Mouse (Mus musculus) cerebellum, postnatal 10 days (tissue): ENCODE data around the gene Elp5.

ENCODE experiments used
- DNase-seq, 2 experiments: peaks; one replicate each; pipeline ENCODE4 v3.0.0; 2021; ENCODE audit warnings: mixed read lengths in 2 of 2

Elp5 gene

GRCm38 (mm10) chr11:70014880-70015558 lies 32.7 kb upstream of the Elp5 start, which contains the start of gene Acadvl:
Acadvl (minus strand) TSS chr11:70015411.
- peak; percentile 93 to 95 for DNase-seq

GRCm38 (mm10) chr11:70014051-70014450 lies 31.7 kb upstream of the Elp5 start:
- no peak for DNase-seq

- DNase-seq: no peak
Measured at GRCm38 (mm10) chr11:70013408-70013807, 31.1 kb upstream of the Elp5 start.

- DNase-seq: no peak
Measured at GRCm38 (mm10) chr11:70012931-70013330, 30.6 kb upstream of the Elp5 start.

- DNase-seq: no peak
Measured at GRCm38 (mm10) chr11:70010961-70011360, 28.6 kb upstream of the Elp5 start.

GRCm38 (mm10) chr11:70010548-70010947 lies 28.2 kb upstream of the Elp5 start:
- no peak for DNase-seq

GRCm38 (mm10) chr11:70010033-70010432 lies 27.7 kb upstream of the Elp5 start:
- DNase-seq: no peak

- peak; percentile 33 to 39 for DNase-seq
Measured at GRCm38 (mm10) chr11:70005521-70005920, 23.2 kb upstream of the Elp5 start.

GRCm38 (mm10) chr11:70002471-70002870 lies 20.2 kb upstream of the Elp5 start:
- no peak for DNase-seq

GRCm38 (mm10) chr11:70001865-70002264 lies 19.5 kb upstream of the Elp5 start:
- peak; percentile 69 to 81 for DNase-seq

- no peak for DNase-seq
Measured at GRCm38 (mm10) chr11:70001159-70001558, 18.8 kb upstream of the Elp5 start.

GRCm38 (mm10) chr11:70000396-70000898 lies 18.1 kb upstream of the Elp5 start, which contains the start of gene Dvl2:
Dvl2 (plus strand) TSS chr11:70000595.
- peak; percentile 96 for DNase-seq

GRCm38 (mm10) chr11:69999666-70000065 lies 17.3 kb upstream of the Elp5 start:
- no peak for DNase-seq

GRCm38 (mm10) chr11:69998567-69999491 lies 16.5 kb upstream of the Elp5 start:
- DNase-seq: peak in 1 of 2 experiments; percentile 52

- DNase-seq: peak; percentile 89 to 93
Measured at GRCm38 (mm10) chr11:69997070-69997509, 14.8 kb upstream of the Elp5 start.

- DNase-seq: peak; percentile 78 to 83
Measured at GRCm38 (mm10) chr11:69996161-69997061, 14.1 kb upstream of the Elp5 start.

- DNase-seq: peak; percentile 97 to 99
Measured at GRCm38 (mm10) chr11:69995391-69995960, 13.2 kb upstream of the Elp5 start, which contains the start of gene Phf23. Phf23 (plus strand) TSS chr11:69995777.

- DNase-seq: no peak
Measured at GRCm38 (mm10) chr11:69994401-69995090, 12.2 kb upstream of the Elp5 start.

- DNase-seq: no peak
Measured at GRCm38 (mm10) chr11:69992932-69993331, 10.6 kb upstream of the Elp5 start.

- no peak for DNase-seq
Measured at GRCm38 (mm10) chr11:69992396-69992795, 10.1 kb upstream of the Elp5 start.

- no peak for DNase-seq
Measured at GRCm38 (mm10) chr11:69991711-69992110, 9.4 kb upstream of the Elp5 start.
